Mouse (Mus musculus) midbrain, embryonic 13.5 days (tissue): ENCODE results near the gene Zbtb7a. TPM values are rescaled to one million over a fixed set of nuclear protein-coding genes. Genes with fewer than 3 reads are reported as not detected.
A peak's percentile ranks its signal among the peaks of the same experiment; 100 is the strongest.

Source experiments
- ATAC-seq: fragments of 200-750 bp; cut with Nextera tagmentation; 2 replicates; pipeline ENCODE4 v1.8.0; 2017; ENCODE audit warnings: mild to moderate bottlenecking, moderate TSS enrichment, moderate library complexity
- H3K27ac ChIP-seq: fragments of 300-500 bp; sonication (generic); 2 replicates; pipeline ENCODE4 v1.5.1; 2015; ENCODE audit warnings: inconsistent platforms, mild to moderate bottlenecking, moderate library complexity
- H3K27me3 ChIP-seq: fragments of 300-500 bp; sonication (generic); 2 replicates; pipeline ENCODE4 v1.6.1; 2015; ENCODE audit warnings: mild to moderate bottlenecking, inconsistent platforms
- H3K36me3 ChIP-seq: fragments of 300-500 bp; sonication (generic); 2 replicates; pipeline ENCODE4 v1.6.1; 2015; ENCODE audit warnings: mild to moderate bottlenecking, inconsistent platforms
- H3K4me1 ChIP-seq: fragments of 300-500 bp; sonication (generic); replicated peaks from 2 replicates; pipeline ENCODE4 v1.6.1; 2015; ENCODE audit warnings: inconsistent platforms
- H3K4me2 ChIP-seq: fragments of 300-500 bp; sonication (generic); replicated peaks from 2 replicates; pipeline ENCODE4 v1.6.1; 2015; ENCODE audit warnings: moderate library complexity, mild to moderate bottlenecking, inconsistent platforms
- H3K4me3 ChIP-seq: fragments of 300-500 bp; sonication (generic); replicated peaks from 2 replicates; pipeline ENCODE4 v1.5.1; 2015; ENCODE audit warnings: mild to moderate bottlenecking, inconsistent platforms
- H3K9ac ChIP-seq: fragments of 300-500 bp; sonication (generic); replicated peaks from 2 replicates; pipeline ENCODE4 v1.6.1; 2015; ENCODE audit warnings: mild to moderate bottlenecking, inconsistent platforms
- H3K9me3 ChIP-seq: fragments of 300-500 bp; sonication (generic); 2 replicates; pipeline ENCODE4 v1.6.1; 2016; ENCODE audit warnings: mild to moderate bottlenecking, inconsistent platforms
- WGBS: fragments of 180-500 bp; shearing (Covaris S2); methylation state at CpG from one replicate; pipeline ENCODE4 v1.1.7; 2015; 5-methylcytosine and 5-hydroxymethylcytosine counted together
- polyA plus RNA-seq: library from polyadenylated mRNA; unstranded; fragments of >200 nt; fragmentation: Nextera tagmentation; extraction: Ambion mirVana; gene quantifications from 2 replicates; pipeline ENCODE4 v1.2.1, GENCODE M21; 2015

Zbtb7a gene
- polyA plus RNA-seq = 13.2 and 15.2 TPM in 2 replicates

DNA sequence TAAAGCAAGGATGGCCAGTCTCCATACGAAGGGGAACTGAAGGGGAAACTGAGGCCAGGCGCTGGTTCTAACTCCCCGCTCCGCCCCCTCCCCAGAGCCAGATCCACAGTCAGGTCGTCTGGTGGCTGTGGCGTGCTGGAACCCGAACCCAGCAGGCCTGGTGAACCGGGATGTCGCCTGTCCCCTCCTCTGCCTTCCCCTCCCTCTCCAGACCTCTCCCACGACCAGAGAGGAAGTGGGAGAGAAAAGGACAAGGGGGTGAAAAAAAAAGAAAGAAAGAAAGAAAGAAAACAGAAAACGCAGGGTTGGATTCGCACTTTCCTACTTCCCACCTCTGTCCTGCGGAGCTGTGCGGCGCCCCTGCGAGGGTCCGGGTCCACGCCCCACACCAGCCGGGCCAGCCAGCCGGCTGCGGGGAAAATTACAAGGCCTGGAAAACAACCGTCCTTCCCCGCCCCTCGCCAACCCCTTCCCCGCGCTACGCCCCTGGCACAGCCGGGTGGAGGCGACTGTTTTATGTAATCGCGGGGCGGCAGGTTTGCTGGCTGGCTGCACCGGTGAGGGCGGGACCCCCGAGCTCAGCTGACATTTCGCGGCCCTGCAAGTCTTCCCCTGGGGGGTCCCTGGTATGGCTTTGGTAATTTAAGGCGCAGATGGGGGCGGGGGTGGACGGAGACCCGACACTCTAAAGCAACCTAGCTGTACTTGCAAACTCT, at the start of gene Zbtb7a:
Zbtb7a (plus strand) TSS at position 255 of the 716 bp plus-strand sequence.
- Histone ChIP-seq H3K4me1 (peaks cover 33% of the 10 kb centered on the region), H3K36me3 (no peaks in the 10 kb centered on the region), H3K9ac (peak within 1 kb of the TSS; percentile 86), H3K27me3 (peaks cover 42% of the 10 kb centered on the region), H3K9me3 (no peaks in the 10 kb centered on the region), H3K4me2 (peak within 1 kb of the TSS; percentile 92), H3K4me3 (peak within 1 kb of the TSS; percentile 67), H3K27ac (peak within 1 kb of the TSS; percentile 97)
- no peak for ATAC-seq
- 3% methylated on average over 40 of the region's 41 CpGs for WGBS

DNA sequence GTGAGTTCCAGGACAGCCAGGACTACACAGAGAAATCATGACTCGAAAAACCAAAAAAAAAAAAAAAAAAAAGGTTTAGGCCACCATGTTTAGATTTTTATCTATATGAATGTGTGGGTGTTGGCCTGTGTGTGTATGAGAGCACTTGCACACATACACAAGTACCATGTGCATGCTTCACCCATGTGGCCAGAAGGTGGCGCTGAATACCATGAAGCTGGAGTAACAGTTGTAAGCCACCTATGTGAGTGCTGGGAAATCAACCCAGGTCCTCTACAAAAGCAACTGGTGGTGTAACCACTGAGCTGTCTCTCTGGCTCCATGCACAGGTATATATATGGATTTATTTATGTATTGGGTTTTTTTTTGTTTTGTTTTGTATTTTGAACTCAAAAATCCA, 48.0 kb upstream of the Zbtb7a start:
- no peaks in the 10 kb centered on the region for H3K27me3 ChIP-seq
- H3K9ac ChIP-seq = no peak overlapping the region
- no peak for ATAC-seq
- no peak overlapping the region for H3K27ac ChIP-seq
- H3K4me2 ChIP-seq = no peak overlapping the region
- peaks cover 12% of the 10 kb centered on the region for H3K36me3 ChIP-seq
- 43% methylated on average over 2 of the region's 2 CpGs for WGBS
- H3K4me1 ChIP-seq = peaks cover 8% of the 10 kb centered on the region; the same call in 1 of the 2 replicates
- H3K9me3 ChIP-seq = no peaks in the 10 kb centered on the region
- no peak overlapping the region for H3K4me3 ChIP-seq

DNA sequence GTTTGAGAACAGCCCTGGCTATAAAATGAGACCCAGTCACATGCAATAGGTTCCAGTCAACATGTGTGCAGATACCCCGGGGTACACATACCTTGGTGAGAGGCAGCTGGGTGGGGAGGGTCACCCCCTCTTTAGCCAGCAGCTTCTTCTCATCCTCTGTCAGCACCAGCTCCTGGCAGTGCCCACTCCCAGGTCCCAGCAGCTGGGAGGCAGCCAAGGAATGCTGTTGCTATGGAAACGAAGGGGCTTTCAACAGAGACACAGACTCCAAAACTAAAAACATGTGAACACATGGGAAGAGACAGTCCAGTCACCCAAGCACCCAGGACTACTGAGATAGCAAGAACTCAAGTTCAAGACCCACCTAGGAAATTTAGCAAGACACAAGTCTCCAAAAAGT, 45.8 kb upstream of the Zbtb7a start:
- 57% methylated on average over 2 of the region's 2 CpGs for WGBS
- no peak for ATAC-seq
- Histone ChIP-seq H3K4me2 (no peak overlapping the region), H3K9me3 (no peaks in the 10 kb centered on the region), H3K36me3 (no peaks in the 10 kb centered on the region), H3K9ac (no peak overlapping the region), H3K4me1 (peaks cover 8% of the 10 kb centered on the region; the same call in 1 of the 2 replicates), H3K27ac (no peak overlapping the region), H3K27me3 (no peaks in the 10 kb centered on the region), H3K4me3 (no peak overlapping the region)

DNA sequence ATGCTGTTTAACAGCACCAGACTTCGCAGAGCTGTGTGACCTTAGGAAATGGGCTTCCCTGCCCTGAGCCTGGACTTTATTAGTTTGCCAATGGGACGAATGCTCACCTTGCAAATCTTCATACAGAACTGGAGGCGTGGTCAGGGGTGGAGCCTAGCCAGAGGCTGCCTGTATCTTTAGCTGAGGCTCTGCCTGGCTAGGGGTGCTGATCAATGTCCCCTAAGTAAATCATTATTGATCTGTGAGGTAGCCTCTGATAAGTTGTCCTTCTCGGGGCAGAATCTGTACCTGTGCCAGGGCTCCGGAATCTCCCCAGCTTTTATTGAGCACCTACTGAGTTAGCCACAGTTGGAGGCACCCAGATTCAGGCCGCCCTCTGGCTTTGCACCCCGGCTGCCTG, 44.4 kb upstream of the Zbtb7a start:
- WGBS = 82% methylated on average over 7 of the region's 7 CpGs

DNA sequence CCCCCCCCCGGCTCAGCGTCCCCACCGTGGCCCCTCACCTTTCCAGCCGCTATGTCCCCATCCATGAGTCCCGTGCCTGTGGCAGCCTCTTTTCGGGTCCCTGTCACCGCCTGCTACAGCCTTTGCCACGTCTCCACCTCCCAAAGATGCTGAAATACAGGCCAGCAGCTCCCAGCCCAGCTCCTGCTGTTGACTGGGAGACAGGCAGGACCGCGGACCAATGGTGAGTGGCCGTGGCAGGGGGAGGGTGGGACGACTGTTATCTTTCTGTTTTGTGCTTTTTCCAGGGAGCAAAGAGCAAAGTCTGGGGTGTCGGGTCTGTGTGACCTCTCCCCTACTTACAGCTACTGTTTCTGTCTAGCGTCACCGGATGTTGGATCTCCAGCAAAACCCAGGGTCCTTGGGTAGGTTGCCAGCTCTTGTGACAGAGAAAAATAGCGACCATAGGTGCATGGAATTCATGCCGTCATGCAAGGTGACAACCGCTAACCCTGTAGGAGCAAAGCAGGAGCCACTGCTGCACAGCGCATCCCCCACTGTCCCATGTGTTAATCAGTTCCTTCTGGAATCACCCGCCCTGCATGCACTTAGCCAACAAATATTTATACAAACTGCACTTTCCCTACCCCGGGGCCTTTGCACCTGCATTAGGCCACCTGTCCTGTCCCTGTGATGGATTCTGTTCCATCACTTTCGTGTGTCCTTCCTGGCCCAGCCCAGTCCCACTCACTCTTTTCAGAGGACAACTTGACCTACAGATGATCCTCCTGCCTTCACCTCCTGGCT, 42.4 kb upstream of the Zbtb7a start:
- Histone ChIP-seq H3K9ac (no peak overlapping the region), H3K9me3 (0 out of 2 replicates have a peak, but pooled peaks cover 4% of the 10 kb centered on the region), H3K4me1 (peaks cover 8% of the 10 kb centered on the region; the same call in 1 of the 2 replicates), H3K4me3 (no peak overlapping the region), H3K36me3 (no peaks in the 10 kb centered on the region), H3K4me2 (no peak overlapping the region), H3K27me3 (no peaks in the 10 kb centered on the region), H3K27ac (no peak overlapping the region)
- ATAC-seq = no peak
- WGBS = 65% methylated on average over 22 of the region's 22 CpGs

More for the DNA sequence above, 44.4 kb upstream of the Zbtb7a start:
- Histone ChIP-seq H3K36me3 (no peaks in the 10 kb centered on the region), H3K27me3 (no peaks in the 10 kb centered on the region), H3K9me3 (no peaks in the 10 kb centered on the region), H3K4me2 (no peak overlapping the region), H3K27ac (no peak overlapping the region), H3K9ac (no peak overlapping the region; the same call in 1 of the 2 replicates), H3K4me3 (no peak overlapping the region), H3K4me1 (peaks cover 8% of the 10 kb centered on the region; the same call in 1 of the 2 replicates)
- ATAC-seq = no peak

DNA sequence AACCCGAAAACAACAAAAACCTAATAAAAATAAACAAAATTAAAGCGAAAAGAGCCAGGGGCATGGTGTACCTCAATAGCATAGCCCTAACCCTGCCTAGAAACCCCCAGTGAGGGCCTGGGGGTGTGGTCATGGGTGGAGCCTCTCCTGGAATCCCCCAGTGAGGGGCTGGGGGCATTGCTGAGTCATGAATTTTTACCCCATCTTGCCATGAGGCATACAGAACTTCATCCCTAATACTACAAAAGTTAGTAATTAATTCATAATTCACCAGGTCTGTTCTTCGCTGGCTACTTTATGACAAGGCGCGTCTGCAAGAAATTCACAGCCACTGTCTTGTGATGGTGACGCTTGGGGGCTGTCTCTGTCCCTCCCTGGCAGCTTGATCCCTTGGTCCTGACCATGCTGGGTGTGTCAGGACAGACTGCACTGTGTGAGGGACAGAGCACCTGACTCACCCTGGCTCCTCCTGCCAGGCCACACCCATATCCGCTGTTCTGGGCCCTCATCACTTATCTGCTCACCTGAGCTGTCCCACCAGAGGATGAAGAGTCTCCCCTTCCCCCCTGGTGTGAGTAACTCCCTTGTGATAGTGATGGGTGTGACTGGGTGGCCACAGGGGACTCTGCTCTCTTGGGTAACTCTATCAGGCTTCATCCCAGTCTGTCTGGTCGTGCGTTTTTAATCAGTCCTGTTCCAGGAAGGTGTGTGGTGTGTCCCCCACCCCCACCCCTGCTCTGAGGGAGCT, 39.9 kb upstream of the Zbtb7a start:
- Histone ChIP-seq H3K27ac (no peak overlapping the region), H3K4me2 (no peak overlapping the region), H3K4me1 (no peaks in the 10 kb centered on the region), H3K4me3 (no peak overlapping the region), H3K36me3 (no peaks in the 10 kb centered on the region), H3K9ac (no peak overlapping the region), H3K27me3 (no peaks in the 10 kb centered on the region), H3K9me3 (0 out of 2 replicates have a peak, but pooled peaks cover 4% of the 10 kb centered on the region)
- ATAC-seq = no peak
- WGBS = 64% methylated on average over 9 of the region's 9 CpGs

DNA sequence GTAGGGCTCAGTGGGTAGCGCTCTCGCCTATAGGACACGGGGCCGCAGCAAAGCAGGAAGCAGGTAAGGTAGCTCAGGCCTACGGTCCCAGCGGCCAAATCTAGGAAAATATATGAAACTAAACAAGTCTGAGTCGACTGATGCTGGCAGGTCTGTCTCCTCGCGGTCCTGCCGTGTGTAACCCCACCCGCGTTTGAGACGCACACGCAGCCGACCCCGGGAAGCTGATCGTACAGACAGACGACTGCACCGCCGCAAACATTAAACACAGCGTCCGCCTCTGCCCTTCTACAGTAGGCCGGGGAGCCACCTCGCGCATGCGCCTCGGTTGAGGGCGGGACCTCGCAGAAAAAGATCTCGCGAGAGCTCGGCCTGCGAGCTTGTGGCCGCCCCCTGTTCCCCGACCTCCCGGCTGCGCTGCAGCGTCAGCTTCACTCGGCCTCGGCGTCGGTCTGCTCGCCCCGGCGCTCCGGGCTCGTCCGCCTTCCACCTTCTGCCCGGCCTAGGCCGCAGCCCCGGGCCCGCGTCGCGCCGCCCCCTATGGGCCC, 29.4 kb upstream of the Zbtb7a start, which contains the start of gene Map2k2:
Map2k2 (plus strand) TSS at position 351 of the 548 bp plus-strand sequence.
- Histone ChIP-seq H3K9me3 (no peaks in the 10 kb centered on the region), H3K27ac (peak within 1 kb of the TSS; percentile 100), H3K4me1 (peaks cover 31% of the 10 kb centered on the region), H3K9ac (peak within 1 kb of the TSS; percentile 97), H3K4me3 (peak within 1 kb of the TSS; percentile 71), H3K27me3 (no peaks in the 10 kb centered on the region), H3K4me2 (peak within 1 kb of the TSS; percentile 77), H3K36me3 (peaks cover 27% of the 10 kb centered on the region)
- peak; percentile 94 for ATAC-seq
- WGBS = under 1% methylated on average over 53 of the region's 56 CpGs

DNA sequence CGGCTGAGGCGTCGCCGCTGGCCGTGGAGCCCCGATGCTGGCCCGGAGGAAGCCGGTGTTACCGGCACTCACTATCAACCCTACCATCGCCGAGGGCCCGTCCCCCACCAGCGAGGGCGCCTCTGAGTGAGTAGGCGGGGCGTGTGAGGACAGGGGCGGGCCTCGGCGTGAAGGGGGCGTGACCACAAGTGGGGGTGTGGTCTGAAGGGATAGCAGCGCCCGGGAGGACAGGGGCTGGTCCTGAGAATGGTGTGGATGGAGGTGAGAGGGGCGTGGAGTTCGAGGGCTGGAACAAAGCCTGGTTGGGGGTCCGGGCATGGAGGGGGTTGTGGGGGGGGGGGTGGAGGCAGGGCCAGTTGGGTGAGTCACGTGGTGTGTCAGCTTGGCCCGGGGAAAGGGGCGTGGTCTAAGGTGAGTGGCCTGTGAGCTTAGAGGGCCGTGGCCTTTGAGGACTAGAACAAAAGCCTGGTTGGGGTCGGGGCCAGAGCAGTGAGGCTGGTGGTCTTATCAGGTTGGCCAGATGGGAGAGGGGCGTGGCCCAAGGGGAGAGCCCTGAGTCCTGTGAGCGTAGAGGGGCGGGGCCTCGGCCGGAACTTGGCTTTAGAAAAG, 28.8 kb upstream of the Zbtb7a start:
- H3K36me3 ChIP-seq = peaks cover 32% of the 10 kb centered on the region
- peak overlapping the region; percentile 77 for H3K4me2 ChIP-seq
- peaks cover 31% of the 10 kb centered on the region for H3K4me1 ChIP-seq
- H3K4me3 ChIP-seq = peak overlapping the region; percentile 71
- under 1% methylated on average over 33 of the region's 35 CpGs for WGBS
- H3K9me3 ChIP-seq = no peaks in the 10 kb centered on the region
- peak; percentile 85 for ATAC-seq
- H3K27ac ChIP-seq = peak overlapping the region; percentile 100
- H3K27me3 ChIP-seq = no peaks in the 10 kb centered on the region
- peak overlapping the region; percentile 97 for H3K9ac ChIP-seq

DNA sequence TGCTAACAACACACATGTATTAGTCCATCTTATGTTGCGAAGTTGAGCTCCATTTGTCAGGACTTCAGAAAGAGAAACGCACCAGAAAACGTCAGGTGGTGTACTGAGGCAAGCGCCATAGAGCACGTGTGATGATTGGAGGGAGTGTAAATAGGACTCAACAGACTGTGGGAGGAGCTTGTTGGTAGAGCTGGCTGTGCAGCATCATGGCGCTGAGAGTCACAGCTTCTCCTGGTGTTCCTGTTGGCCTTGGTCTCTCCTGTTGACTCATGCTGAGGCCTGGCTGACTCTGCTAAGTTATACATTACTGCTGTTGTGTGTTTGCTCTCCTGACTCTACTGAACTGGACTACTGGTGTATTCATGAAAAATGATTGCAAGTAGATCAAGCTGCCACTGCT, 22.1 kb upstream of the Zbtb7a start:
- no peak overlapping the region for H3K9ac ChIP-seq
- H3K27me3 ChIP-seq = no peaks in the 10 kb centered on the region
- H3K4me3 ChIP-seq = no peak overlapping the region
- H3K4me1 ChIP-seq = peaks cover 8% of the 10 kb centered on the region
- H3K4me2 ChIP-seq = no peak overlapping the region
- 93% methylated on average over 6 of the region's 6 CpGs for WGBS
- H3K36me3 ChIP-seq = peaks cover 94% of the 10 kb centered on the region
- ATAC-seq = no peak
- H3K27ac ChIP-seq = no peak overlapping the region
- no peaks in the 10 kb centered on the region for H3K9me3 ChIP-seq

DNA sequence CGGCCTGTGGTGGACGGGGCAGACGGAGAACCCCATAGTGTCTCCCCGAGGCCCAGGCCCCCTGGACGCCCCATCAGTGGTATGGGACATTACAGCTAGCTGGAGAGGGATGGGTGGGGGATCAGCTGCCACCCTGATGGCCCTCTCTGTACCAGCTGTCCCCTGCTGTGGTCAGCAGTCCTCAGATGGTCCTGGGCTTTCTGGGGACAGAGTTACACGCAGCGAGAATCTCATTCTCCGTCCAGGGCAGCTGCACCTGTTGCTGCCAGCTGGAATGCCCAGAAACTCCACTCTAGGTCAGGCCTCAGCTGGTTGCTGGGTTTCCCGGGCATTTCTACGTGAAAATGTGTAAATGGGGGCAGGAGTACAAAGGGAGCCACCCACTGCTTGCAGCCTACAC, 15.4 kb upstream of the Zbtb7a start:
- no peak overlapping the region for H3K27ac ChIP-seq
- no peaks in the 10 kb centered on the region for H3K27me3 ChIP-seq
- H3K4me2 ChIP-seq = no peak overlapping the region
- no peak overlapping the region for H3K4me3 ChIP-seq
- WGBS = 94% methylated on average over 10 of the region's 10 CpGs
- H3K9ac ChIP-seq = no peak overlapping the region
- peaks cover 96% of the 10 kb centered on the region for H3K36me3 ChIP-seq
- no peak for ATAC-seq
- H3K9me3 ChIP-seq = no peaks in the 10 kb centered on the region
- no peaks in the 10 kb centered on the region for H3K4me1 ChIP-seq

DNA sequence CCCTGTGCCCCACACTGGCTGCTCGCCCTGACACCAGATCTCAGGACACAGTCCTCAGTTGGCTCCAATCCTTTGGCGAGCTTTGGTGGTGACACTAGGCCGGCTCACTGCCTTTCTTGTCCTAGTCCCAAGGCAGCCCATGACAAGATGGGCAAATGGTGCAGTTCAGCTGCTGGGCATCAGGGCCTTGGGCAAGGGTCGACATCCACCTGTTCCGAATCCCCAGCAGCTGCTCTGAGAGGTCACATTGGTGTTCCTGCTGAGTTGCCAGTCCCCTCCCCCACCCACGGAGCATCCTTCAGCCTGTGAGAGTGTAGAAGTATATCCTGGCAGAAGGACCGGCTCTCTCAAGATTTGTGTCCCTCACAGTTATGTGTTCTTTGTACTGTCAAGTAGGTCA, 14.4 kb upstream of the Zbtb7a start:
- no peak for ATAC-seq

More for the DNA sequence above, 14.4 kb upstream of the Zbtb7a start:
- H3K27me3 ChIP-seq = no peaks in the 10 kb centered on the region
- WGBS = 91% methylated on average over 7 of the region's 7 CpGs
- H3K4me3 ChIP-seq = no peak overlapping the region
- peaks cover 92% of the 10 kb centered on the region for H3K36me3 ChIP-seq
- H3K9ac ChIP-seq = no peak overlapping the region
- H3K9me3 ChIP-seq = no peaks in the 10 kb centered on the region
- H3K4me1 ChIP-seq = no peaks in the 10 kb centered on the region
- H3K27ac ChIP-seq = no peak overlapping the region
- no peak overlapping the region for H3K4me2 ChIP-seq
